Mouse (Mus musculus): ENCODE results near the gene Lfng. TPM values are rescaled to one million over a fixed set of nuclear protein-coding genes. Genes with fewer than 3 reads are reported as not detected.

Gene Lfng
- polyA plus RNA-seq, 1 experiment, result 75.4 TPM

DNA sequence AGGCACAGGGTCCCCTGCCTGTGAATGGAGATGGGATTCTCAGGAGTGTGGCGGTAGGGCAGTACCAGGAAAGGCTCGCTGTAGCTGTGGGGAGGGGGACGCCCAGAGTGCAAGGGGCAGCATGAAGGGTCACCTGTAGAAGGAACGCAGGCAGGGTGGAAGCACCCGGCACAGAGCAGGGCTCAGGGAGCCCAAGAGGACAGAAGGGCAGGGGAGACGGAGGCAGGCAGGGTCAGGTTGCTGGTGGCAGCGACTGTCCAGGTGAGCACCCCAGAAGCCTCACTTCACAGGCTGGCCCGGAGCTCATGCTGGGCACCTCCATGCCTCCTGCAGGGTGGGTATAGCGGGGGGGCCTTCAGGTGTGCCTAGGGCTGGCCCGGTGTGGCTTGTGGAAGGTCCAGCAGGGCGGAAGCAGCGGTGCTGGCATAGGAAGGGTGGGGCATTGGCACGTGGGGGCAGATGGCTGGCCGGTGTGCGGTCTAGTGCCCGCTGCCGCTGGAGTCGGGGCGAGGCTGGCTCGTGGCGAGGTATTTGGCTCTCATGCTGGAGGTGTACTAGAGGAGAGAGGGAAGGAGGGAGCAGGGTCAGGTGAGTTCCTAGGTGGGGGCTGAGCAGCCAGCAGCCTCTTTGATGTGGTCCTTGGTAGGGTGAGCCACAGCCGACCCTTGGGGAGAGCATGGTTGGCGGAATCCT, 16.0 kb downstream of the Lfng start:
- Histone ChIP-seq H3K4me3 (ENCODE audit: insufficient read depth, low read length) (no peak overlapping the region), H3K27ac (ENCODE audit: insufficient read depth, low read depth, low read length) (no peak overlapping the region), H3K4me1 (ENCODE audit: control insufficient read depth, insufficient read depth, low read length) (peaks cover 3% of the 10 kb centered on the region)
- TF ChIP-seq POLR2A (IDR thresholded peaks at IDR 0.05; ENCODE audit: borderline replicate concordance, low read depth, low read length) (no peak), CTCF (IDR thresholded peaks at IDR 0.05; ENCODE audit: low read depth, low read length) (no peak)

DNA sequence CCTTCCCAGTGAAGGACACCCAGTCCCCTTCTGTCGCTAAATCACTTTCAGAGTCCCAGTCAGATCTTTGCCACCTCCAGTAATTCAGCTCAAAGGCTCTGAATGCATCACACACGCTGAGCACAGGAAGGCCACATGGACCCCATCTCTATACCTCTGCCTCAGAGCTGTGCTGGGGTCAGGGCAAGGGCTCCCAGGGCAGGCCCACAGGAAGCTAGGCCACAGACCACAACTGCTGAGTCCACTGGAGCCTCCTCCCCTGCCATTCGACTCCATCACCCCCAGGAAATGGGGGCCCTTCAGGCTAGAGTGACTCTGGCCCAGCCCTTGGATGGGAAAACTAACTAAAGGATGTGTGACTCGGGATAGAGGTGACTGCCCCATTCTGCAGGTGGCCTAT, 16.7 kb downstream of the Lfng start:
- Histone ChIP-seq H3K4me3 (ENCODE audit: insufficient read depth, low read length) (no peak overlapping the region), H3K4me1 (ENCODE audit: control insufficient read depth, insufficient read depth, low read length) (no peaks in the 10 kb centered on the region; the same call in 1 of the 2 replicates), H3K27ac (ENCODE audit: insufficient read depth, low read depth, low read length) (no peak overlapping the region)
- TF ChIP-seq CTCF (IDR thresholded peaks at IDR 0.05; ENCODE audit: low read depth, low read length) (no peak), POLR2A (IDR thresholded peaks at IDR 0.05; ENCODE audit: borderline replicate concordance, low read depth, low read length) (no peak)

DNA sequence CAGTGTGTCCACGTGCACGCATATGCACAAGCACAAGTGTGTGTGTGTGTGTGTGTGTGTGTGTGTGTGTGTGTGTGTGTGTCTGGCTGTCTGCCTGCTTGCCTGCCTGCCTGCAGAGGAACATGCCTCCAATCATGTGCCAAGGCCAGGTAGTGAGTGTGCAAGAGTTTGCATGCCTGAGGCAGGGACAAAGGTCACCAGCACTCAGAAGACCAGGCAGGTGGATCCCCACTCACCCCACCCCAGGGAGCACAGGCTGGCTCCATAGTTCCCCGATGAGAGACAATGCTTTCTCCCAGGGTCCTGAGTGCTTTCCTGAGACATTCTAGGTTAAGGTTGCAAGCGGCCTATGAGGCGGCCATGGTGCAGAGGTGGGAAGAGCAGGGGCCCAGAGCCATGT, 17.1 kb downstream of the Lfng start:
- Histone ChIP-seq H3K27ac (ENCODE audit: insufficient read depth, low read depth, low read length) (no peak overlapping the region), H3K4me3 (ENCODE audit: insufficient read depth, low read length) (no peak overlapping the region), H3K4me1 (ENCODE audit: control insufficient read depth, insufficient read depth, low read length) (no peaks in the 10 kb centered on the region)
- TF ChIP-seq POLR2A (IDR thresholded peaks at IDR 0.05; ENCODE audit: borderline replicate concordance, low read depth, low read length), result no peak
- TF ChIP-seq CTCF (IDR thresholded peaks at IDR 0.05; ENCODE audit: low read depth, low read length), result no peak

DNA sequence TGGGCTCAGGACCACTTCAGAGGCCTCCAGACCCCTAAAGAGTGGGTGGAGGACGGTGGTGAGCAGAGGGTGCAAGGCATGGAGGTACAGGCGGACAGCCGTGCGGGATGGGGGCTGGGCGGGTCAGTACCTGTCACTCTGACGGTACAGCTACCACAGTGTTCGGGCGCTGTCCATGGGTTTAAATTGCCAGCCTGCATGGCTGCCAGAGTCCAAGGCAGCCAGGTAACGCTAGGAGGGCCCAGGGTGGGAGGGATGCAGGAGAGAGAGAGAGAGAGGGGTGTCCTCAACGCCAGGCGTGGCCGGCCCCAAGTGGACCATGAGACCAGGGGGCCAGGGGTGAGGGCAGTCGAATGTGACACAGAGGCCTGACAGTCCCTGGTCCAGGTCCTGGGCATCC, 17.8 kb downstream of the Lfng start:
- no peak overlapping the region for H3K27ac ChIP-seq (ENCODE audit: insufficient read depth, low read depth, low read length)
- no peak for TF ChIP-seq CTCF (IDR thresholded peaks at IDR 0.05; ENCODE audit: low read depth, low read length)
- TF ChIP-seq POLR2A (IDR thresholded peaks at IDR 0.05; ENCODE audit: borderline replicate concordance, low read depth, low read length), result no peak
- H3K4me1 ChIP-seq (ENCODE audit: control insufficient read depth, insufficient read depth, low read length), result no peaks in the 10 kb centered on the region
- no peak overlapping the region for H3K4me3 ChIP-seq (ENCODE audit: insufficient read depth, low read length)

DNA sequence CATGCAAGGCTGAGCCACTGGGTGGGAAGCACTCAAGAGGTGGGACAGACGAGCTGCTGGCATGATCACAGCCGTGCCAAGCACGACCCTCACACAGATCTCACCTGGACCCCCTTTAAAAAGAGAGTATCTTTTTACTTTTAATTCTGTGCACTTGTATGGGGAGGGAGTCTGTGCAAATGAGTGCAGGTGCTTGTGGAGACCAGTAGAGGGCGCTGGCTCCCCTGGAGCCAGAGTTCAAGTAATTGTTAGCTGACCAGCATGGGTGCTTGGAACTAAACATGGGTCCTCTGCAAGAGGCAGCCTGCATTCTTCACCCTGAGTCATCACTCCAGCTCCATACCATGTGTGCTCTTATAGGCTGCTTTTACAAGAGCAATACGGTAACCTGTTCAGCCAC, 20.5 kb downstream of the Lfng start:
- Histone ChIP-seq H3K27ac (ENCODE audit: insufficient read depth, low read depth, low read length) (no peak overlapping the region), H3K4me1 (ENCODE audit: control insufficient read depth, insufficient read depth, low read length) (no peaks in the 10 kb centered on the region), H3K4me3 (ENCODE audit: insufficient read depth, low read length) (no peak overlapping the region)
- TF ChIP-seq CTCF (IDR thresholded peaks at IDR 0.05; ENCODE audit: low read depth, low read length) (peak; percentile 49; the same call in 1 of the 2 replicates), POLR2A (IDR thresholded peaks at IDR 0.05; ENCODE audit: borderline replicate concordance, low read depth, low read length) (no peak)

DNA sequence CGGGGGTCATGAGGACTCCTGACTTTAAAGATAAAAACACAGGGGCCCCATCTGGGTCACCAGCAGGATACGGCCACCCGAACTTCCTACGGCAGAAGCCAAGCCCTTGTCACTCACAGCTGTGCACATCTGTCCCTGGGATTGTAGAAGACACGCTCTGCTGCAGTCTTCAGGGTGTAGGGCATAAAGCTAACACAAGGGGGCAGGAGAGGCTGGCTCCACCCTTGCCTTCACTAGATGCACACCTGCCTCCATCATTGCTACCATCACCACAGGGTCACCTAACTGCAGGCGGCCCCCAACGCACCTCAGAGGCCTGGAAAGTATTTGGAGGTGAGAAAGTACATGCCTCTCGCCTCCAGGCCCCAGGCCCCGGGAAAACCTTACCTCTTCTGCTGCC, 21.9 kb downstream of the Lfng start:
- no peak overlapping the region for H3K4me3 ChIP-seq (ENCODE audit: insufficient read depth, low read length)
- TF ChIP-seq POLR2A (IDR thresholded peaks at IDR 0.05; ENCODE audit: borderline replicate concordance, low read depth, low read length) (no peak), CTCF (IDR thresholded peaks at IDR 0.05; ENCODE audit: low read depth, low read length) (peak; percentile 46; the same call in 1 of the 2 replicates)
- H3K4me1 ChIP-seq (ENCODE audit: control insufficient read depth, insufficient read depth, low read length), result no peaks in the 10 kb centered on the region
- no peak overlapping the region for H3K27ac ChIP-seq (ENCODE audit: insufficient read depth, low read depth, low read length)

DNA sequence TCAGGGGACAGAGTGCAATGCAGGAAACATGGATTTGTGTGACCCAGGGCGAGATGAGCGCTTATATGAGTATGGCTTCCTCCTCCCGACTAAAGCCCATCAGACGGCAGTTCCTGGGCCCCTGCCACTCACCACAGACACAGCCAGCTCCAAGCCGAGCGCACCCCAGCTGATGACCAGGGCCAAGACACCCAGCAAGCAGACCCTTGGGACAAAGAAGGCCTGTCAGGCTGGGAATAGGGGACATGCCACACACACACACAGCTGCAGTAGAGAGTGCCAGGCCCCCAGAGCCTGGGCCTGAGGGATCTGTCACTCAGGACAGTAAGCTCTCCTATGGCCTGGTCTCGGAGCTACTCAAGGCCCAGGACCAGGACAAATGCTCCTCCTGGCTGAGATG, 26.3 kb downstream of the Lfng start:
- no peak for TF ChIP-seq POLR2A (IDR thresholded peaks at IDR 0.05; ENCODE audit: borderline replicate concordance, low read depth, low read length)
- no peak for TF ChIP-seq CTCF (IDR thresholded peaks at IDR 0.05; ENCODE audit: low read depth, low read length)
- Histone ChIP-seq H3K27ac (ENCODE audit: insufficient read depth, low read depth, low read length) (no peak overlapping the region), H3K4me3 (ENCODE audit: insufficient read depth, low read length) (no peak overlapping the region), H3K4me1 (ENCODE audit: control insufficient read depth, insufficient read depth, low read length) (peaks cover 13% of the 10 kb centered on the region)

DNA sequence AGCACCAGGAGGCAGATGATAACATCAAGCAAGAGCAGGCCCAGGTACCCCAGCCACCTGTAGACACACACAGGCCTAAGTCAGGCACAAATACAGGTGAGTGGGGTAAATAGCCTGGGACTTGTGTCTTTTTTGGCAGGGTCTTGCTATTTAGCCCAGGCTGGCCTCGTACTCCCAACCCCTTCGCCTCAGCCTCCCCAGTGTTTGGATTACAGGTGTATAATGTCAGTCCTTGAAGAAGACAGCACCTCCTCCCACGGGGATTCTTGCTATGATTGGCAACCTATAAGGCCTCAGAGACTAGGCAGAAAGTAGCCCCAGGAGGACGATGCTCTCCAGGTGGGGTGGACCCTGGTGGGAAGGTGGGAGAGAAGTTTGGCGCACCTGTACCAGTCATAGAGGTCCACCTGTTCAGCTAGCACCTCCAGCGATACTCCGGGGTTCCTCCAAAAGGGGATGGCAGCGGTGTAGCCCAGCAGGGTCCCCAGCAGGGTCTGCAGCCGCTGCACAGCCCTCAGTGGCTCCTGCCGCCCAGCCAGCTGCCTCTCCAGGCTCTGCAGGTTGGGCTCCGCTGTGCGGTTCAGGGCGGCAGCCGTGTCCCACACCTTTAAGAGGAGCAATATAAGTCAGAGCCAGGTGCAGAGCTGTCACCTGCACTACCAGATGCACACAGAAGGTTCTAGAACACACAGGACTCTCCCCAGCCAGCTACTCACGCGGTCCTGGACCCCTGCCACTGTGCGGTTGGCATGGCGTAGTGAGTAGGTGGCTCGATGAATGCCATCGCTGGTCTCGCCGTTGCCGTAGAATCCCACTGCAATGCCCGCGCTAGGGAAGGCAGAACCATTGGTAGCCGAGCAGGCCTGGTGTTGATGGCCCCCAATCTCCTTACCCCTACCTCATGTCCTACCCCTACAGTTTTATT, 27.9 kb downstream of the Lfng start:
- Histone ChIP-seq H3K4me1 (ENCODE audit: control insufficient read depth, insufficient read depth, low read length) (peaks cover 13% of the 10 kb centered on the region), H3K27ac (ENCODE audit: insufficient read depth, low read depth, low read length) (no peak overlapping the region), H3K4me3 (ENCODE audit: insufficient read depth, low read length) (no peak overlapping the region)
- TF ChIP-seq CTCF (IDR thresholded peaks at IDR 0.05; ENCODE audit: low read depth, low read length) (no peak), POLR2A (IDR thresholded peaks at IDR 0.05; ENCODE audit: borderline replicate concordance, low read depth, low read length) (no peak)

DNA sequence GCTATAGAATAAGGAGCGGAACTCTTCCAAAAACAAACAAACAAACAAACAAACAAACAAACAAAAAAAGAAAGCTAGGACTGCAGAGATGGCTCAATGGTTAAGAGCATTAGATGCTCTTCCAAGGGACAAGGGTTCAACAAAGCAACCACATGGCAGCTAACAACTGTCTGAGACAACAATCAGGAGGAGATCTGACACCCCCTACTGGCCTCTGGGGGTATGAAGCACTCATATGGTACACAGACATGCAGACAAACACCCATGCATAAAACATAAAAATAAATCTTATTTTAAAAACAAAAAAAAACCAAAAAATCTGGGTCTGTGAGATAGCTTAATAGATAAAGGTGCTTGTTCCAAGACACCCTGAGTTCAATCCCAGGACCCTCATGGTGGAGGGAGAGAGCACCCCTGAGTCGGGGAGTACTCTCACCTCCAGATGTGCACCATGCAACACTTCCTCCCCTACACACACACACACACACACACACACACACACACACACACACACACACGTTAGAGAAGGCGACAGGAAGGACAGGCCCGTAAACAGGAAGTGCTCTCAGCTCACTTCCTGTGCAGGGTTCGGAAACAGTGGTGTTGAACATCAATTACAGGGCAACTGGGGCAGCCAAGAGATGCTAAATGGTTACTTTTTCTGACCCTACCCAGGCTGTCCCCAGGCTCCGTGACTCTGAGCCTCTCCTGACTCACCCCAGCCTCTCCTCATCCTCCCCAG, 29.4 kb downstream of the Lfng start:
- peaks cover 27% of the 10 kb centered on the region for H3K4me1 ChIP-seq (ENCODE audit: control insufficient read depth, insufficient read depth, low read length)
- H3K27ac ChIP-seq (ENCODE audit: insufficient read depth, low read depth, low read length), result peak overlapping the region; percentile 22
- no peak overlapping the region for H3K4me3 ChIP-seq (ENCODE audit: insufficient read depth, low read length)
- TF ChIP-seq POLR2A (IDR thresholded peaks at IDR 0.05; ENCODE audit: borderline replicate concordance, low read depth, low read length) (no peak), CTCF (IDR thresholded peaks at IDR 0.05; ENCODE audit: low read depth, low read length) (no peak)
